Mouse (Mus musculus): ENCODE measurements around the gene Fgf22. TPM values are rescaled to one million over a fixed set of nuclear protein-coding genes. Genes with fewer than 3 reads are reported as not detected.

The Fgf22 gene
- total and polyA plus RNA-seq, 2 experiments from 2014 or later, result 1.3 to 5.1 TPM

DNA sequence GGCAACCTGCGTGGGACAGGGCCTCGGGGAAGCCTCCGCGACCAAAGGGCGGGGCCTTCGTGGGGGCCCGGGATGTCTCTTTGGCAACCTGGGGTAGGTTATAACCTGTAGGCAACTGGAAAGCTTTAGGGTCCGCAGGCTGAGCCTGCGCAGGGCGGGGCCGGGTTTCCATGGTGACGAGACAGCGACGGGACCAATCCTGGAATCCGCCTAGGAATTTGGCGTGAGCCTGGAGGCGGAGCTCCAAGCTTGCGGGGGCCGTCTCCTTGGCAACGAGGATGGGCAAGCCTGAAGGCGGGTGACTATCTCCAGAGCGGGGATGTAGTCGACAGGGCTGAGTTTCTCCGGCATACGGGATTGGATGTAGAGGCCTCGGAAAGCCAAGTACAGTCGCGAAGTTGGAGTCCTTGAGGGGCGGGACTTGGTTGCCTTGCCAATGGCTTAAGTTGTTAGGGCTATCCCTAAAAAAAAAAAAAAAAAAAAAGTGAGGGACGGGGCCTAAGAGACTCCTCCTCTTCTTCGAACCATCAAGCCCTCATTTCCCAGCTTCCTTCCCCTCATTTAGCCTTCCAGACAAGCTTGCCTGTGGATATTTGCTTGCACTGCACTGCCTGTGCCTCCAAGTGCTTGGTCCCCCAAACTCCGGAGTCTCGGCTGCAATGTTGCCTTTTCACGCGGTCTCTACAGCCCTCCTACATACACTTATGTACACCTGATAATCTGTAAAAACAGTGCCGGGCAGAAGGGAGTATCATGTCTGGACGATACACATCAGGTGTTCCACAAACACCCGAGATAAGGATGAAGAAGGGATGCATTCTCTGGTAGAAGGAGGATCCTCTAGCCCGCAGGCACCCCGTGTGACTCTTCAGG, 12.7 kb downstream of the Fgf22 start:
- Histone ChIP-seq H3K27ac (peak overlapping the region; percentile 95), H3K9ac (replicated peaks; ENCODE audit: low read length) (peak overlapping the region; percentile 93), H3K4me1 (ENCODE audit: insufficient read depth, low read length) (peaks cover 17% of the 10 kb centered on the region), H3K27me3 (ENCODE audit: insufficient read depth, low read length) (no peaks in the 10 kb centered on the region), H3K36me3 (ENCODE audit: insufficient read depth, low read length) (no peaks in the 10 kb centered on the region), H3K4me2 (ENCODE audit: low read depth, low read length) (peak overlapping the region; percentile 70), H3K4me3 (ENCODE audit: low read length) (peak overlapping the region; percentile 92), H3K9me3 (ENCODE audit: low read length) (no peaks in the 10 kb centered on the region)
- 10% methylated on average over 40 of the region's 40 CpGs for whole genome bisulfite sequencing
- TF ChIP-seq CTCF (IDR thresholded peaks at IDR 0.05; ENCODE audit: low read depth), result no peak
- DNase-seq (ENCODE audit: low spot score) (peak; percentile 98), ATAC-seq (peak; percentile 86)

GRCm38 (mm10) chr10:79768400-79768799, 13.5 kb downstream of the Fgf22 start:
- Histone ChIP-seq H3K9me3 (ENCODE audit: low read length) (no peaks in the 10 kb centered on the region), H3K4me3 (ENCODE audit: low read length) (no peak overlapping the region), H3K9ac (replicated peaks; ENCODE audit: low read length) (no peak overlapping the region), H3K4me2 (ENCODE audit: low read depth, low read length) (peak overlapping the region; percentile 70), H3K36me3 (ENCODE audit: insufficient read depth, low read length) (no peaks in the 10 kb centered on the region), H3K27me3 (ENCODE audit: insufficient read depth, low read length) (no peaks in the 10 kb centered on the region), H3K27ac (0 out of 2 replicates have a peak overlapping the region, but pooled peaks have one; percentile 95), H3K4me1 (ENCODE audit: insufficient read depth, low read length) (peaks cover 17% of the 10 kb centered on the region)
- DNase-seq (ENCODE audit: low spot score) (peak; percentile 82), ATAC-seq (no peak)
- peak; percentile 98 for TF ChIP-seq CTCF (IDR thresholded peaks at IDR 0.05; ENCODE audit: low read depth)
- WGBS, result 1% methylated on average over 5 of the region's 5 CpGs

GRCm38 (mm10) chr10:79769329-79769728, 14.5 kb downstream of the Fgf22 start:
- no peak for TF ChIP-seq CTCF (IDR thresholded peaks at IDR 0.05; ENCODE audit: low read depth)
- DNase-seq (ENCODE audit: low spot score), result no peak

GRCm38 (mm10) chr10:79772320-79772719, 17.4 kb downstream of the Fgf22 start:
- Histone ChIP-seq H3K9ac (replicated peaks; ENCODE audit: low read length) (no peak overlapping the region), H3K9me3 (ENCODE audit: low read length) (no peaks in the 10 kb centered on the region), H3K4me2 (ENCODE audit: low read depth, low read length) (no peak overlapping the region), H3K4me1 (ENCODE audit: insufficient read depth, low read length) (peaks cover 11% of the 10 kb centered on the region; the same call in 1 of the 2 replicates), H3K27me3 (ENCODE audit: insufficient read depth, low read length) (peaks cover 10% of the 10 kb centered on the region; the same call in 1 of the 2 replicates), H3K4me3 (ENCODE audit: low read length) (no peak overlapping the region), H3K27ac (no peak overlapping the region), H3K36me3 (ENCODE audit: insufficient read depth, low read length) (no peaks in the 10 kb centered on the region)
- DNase-seq (ENCODE audit: low spot score) (no peak), ATAC-seq (no peak)
- WGBS, result 94% methylated on average over 3 of the region's 3 CpGs
- TF ChIP-seq CTCF (IDR thresholded peaks at IDR 0.05; ENCODE audit: low read depth), result no peak

More at GRCm38 (mm10) chr10:79769329-79769728, 14.5 kb downstream of the Fgf22 start:
- no peak for ATAC-seq
- Histone ChIP-seq H3K4me2 (ENCODE audit: low read depth, low read length) (no peak overlapping the region), H3K4me3 (ENCODE audit: low read length) (no peak overlapping the region), H3K9me3 (ENCODE audit: low read length) (no peaks in the 10 kb centered on the region), H3K9ac (replicated peaks; ENCODE audit: low read length) (no peak overlapping the region), H3K27me3 (ENCODE audit: insufficient read depth, low read length) (no peaks in the 10 kb centered on the region), H3K4me1 (ENCODE audit: insufficient read depth, low read length) (peaks cover 17% of the 10 kb centered on the region), H3K27ac (no peak overlapping the region), H3K36me3 (ENCODE audit: insufficient read depth, low read length) (no peaks in the 10 kb centered on the region)
- 34% methylated on average over 4 of the region's 4 CpGs for WGBS

DNA sequence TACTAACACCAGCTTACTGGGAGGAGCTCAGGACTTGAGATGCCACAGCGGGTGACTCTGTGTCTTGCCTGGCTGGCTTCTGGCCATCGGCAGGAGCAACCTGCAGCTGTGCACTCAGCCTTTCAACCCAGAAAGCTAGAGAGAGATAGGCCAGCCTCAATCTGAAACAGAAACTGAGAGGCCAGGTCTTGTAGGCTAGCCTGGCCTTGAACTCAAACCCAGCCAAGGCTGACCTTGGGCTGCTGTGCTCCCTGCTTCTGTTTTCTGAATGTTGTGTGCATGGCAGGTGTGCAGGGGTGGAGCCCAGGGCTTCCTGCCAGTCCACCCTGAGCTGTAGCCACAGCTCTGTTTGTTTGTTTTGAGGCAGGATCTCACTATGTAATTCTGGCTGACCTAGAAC, 18.3 kb downstream of the Fgf22 start:
- Histone ChIP-seq H3K9ac (replicated peaks; ENCODE audit: low read length) (no peak overlapping the region), H3K36me3 (ENCODE audit: insufficient read depth, low read length) (no peaks in the 10 kb centered on the region), H3K9me3 (ENCODE audit: low read length) (no peaks in the 10 kb centered on the region), H3K4me2 (ENCODE audit: low read depth, low read length) (no peak overlapping the region), H3K4me1 (ENCODE audit: insufficient read depth, low read length) (peaks cover 6% of the 10 kb centered on the region; the same call in 1 of the 2 replicates), H3K27me3 (ENCODE audit: insufficient read depth, low read length) (peaks cover 14% of the 10 kb centered on the region; the same call in 1 of the 2 replicates), H3K4me3 (ENCODE audit: low read length) (no peak overlapping the region), H3K27ac (no peak overlapping the region)
- no peak for DNase-seq (ENCODE audit: low spot score)
- TF ChIP-seq CTCF (IDR thresholded peaks at IDR 0.05; ENCODE audit: low read depth), result no peak
- WGBS, result 74% methylated on average over 2 of the region's 2 CpGs
- no peak for ATAC-seq

DNA sequence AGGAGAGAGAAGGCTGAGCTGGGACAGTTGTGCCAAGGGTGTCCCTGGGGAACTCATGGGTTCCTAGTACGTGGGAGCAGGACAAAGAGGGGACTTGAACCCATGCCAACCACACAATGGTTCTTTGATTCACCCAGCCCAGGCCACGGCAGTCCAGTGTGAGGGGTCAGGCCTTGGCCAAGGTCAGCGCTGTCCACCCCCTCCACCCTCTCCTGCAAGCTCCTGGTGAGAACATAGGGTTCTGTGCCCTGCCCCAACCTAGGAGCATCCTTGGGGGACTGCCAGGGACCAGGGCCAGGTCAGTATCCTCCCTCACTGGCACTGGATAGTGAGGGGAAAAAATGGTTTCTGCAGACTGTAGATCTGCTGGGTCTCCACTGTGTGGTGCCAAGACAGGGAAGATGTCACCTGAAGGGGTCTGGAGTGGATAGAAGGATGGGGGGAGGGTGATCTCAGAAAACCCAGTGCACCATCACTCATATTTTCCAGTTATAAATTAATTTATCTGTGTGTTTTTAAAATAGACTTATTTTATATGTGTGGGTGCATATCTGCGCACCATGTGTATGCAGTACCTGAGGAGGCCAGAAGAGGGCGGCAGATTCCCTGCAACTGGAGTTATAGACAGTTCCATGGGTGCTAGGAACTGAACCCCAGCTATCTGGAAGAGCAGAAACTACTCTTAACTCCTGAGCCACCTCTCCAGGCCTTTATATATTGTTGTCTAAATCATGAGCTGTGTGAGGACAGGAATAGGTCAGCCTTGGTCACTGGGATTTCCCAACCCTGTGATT, 19.8 kb downstream of the Fgf22 start:
- Histone ChIP-seq H3K27ac (no peak overlapping the region), H3K4me3 (ENCODE audit: low read length) (no peak overlapping the region), H3K4me2 (ENCODE audit: low read depth, low read length) (no peak overlapping the region), H3K9me3 (ENCODE audit: low read length) (no peaks in the 10 kb centered on the region), H3K9ac (replicated peaks; ENCODE audit: low read length) (no peak overlapping the region), H3K36me3 (ENCODE audit: insufficient read depth, low read length) (no peaks in the 10 kb centered on the region), H3K4me1 (ENCODE audit: insufficient read depth, low read length) (peaks cover 5% of the 10 kb centered on the region; the same call in 1 of the 2 replicates), H3K27me3 (ENCODE audit: insufficient read depth, low read length) (peaks cover 14% of the 10 kb centered on the region; the same call in 1 of the 2 replicates)
- WGBS, result 55% methylated on average over 5 of the region's 5 CpGs
- no peak for ATAC-seq
- no peak for DNase-seq (ENCODE audit: low spot score)
- peak; percentile 50 for TF ChIP-seq CTCF (IDR thresholded peaks at IDR 0.05; ENCODE audit: low read depth)

All from hindbrain, postnatal 0 days (tissue).